Mouse (Mus musculus) kidney, postnatal 14 days (tissue): ENCODE data around the gene Tmcc3.
"Not testable (repeated sequence)": the region's sequence is repeated elsewhere in the genome, so short reads cannot be mapped to it uniquely, and the experiment has no call there.

Experiments used
- DNase-seq: peaks from one replicate; pipeline ENCODE4 v3.0.0; 2022; ENCODE audit warnings: mixed read lengths

The Tmcc3 gene

DNA sequence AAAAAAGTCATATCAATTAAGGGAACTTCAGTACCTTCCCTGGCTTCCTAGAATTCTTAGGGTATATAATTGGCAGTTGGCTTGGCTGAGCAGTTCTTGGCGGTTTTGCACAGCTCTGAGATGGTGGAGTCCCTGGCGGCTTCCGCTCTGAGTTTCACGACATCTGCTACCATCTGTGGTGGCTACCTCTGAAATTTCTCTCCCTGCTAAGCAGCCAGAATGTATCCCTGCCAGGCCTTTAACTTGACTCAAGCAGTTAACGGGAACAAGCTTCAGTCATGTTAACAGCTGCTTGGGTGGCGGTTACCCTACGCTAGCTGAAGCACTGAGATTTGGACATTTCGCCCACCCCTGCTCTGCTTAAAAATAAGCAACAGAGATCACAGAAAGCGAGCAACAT, 284.0 kb downstream of the Tmcc3 start:
- no peak for DNase-seq

DNA sequence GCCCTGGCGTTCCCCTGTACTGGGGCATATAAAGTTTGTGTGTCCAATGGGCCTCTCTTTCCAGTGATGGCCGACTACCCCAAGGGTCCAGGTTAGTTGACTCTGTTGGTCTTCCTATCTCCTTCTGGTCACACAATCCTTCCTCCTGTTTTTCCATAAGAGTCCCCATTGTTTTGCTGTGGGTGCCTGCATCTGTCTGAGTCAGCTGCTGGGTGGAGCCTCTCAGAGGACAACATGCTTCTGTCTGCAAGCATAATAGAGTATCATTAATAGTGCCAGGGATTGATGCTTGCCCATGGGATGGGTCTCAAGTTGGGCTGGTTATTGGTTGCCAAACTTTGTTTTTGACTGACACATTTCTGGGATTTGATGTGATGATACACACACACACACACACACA, 288.1 kb downstream of the Tmcc3 start:
- DNase-seq: not testable (repeated sequence)

DNA sequence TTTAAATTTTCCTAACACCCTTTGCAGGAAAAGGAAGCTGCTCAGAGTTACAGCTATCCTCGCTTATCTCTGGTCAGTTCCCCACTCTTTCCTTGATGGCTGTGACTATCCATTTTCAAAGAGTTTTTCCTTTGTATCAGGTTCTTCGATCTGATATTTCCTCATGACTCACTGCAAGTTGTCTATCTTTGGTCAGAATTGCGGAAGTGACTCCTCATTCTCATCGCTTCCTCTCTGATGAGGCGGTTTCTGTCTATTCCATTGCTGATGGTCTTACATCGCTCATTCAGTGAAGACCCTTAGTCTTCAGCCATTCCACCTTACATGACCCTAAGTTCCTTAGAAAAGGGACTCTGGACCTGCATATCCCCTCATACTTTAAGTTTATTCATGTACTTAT, 289.3 kb downstream of the Tmcc3 start:
- no peak for DNase-seq

DNA sequence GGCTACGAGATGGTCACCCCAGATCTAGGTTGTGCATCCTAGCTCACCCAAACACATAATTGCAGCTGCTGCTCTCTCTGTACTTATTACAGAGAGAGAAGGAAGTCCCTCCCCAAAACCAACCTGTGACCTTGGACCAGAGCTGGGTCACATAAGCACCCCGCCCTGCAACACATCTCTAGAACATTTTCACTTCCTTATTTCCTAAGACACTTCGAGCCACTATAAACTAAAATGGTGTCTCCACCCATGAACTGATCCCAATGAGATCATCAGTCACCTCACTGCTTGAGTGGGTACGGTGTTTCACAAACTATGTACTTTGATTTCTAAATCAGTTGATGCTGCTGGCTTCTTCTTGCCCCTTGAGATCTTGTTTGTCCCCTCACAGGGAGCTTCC, 293.7 kb downstream of the Tmcc3 start:
- no peak for DNase-seq

DNA sequence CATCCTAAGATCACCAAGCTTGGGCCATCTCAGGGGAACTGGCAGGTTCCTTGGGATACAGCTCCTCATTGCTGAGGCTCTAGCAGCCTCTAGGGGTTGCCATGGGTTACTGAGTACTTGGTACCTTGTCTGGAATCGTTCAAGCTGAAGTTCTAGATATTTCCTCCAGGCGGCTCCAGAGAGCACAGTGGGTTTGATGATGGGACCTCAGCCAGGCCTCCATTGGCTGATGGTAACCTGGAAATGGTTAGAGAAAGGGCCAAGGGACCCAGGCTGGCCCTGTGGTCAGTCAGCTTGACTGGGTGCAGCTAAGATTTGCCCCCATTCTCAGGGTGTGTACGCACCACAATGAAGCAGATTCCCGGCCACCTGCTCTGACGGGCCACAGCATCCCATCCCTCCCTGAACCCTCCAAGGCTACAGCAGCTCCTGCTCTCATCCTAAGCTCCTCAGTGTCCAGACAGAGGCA, 297.6 kb downstream of the Tmcc3 start:
- peak; percentile 85 for DNase-seq

DNA sequence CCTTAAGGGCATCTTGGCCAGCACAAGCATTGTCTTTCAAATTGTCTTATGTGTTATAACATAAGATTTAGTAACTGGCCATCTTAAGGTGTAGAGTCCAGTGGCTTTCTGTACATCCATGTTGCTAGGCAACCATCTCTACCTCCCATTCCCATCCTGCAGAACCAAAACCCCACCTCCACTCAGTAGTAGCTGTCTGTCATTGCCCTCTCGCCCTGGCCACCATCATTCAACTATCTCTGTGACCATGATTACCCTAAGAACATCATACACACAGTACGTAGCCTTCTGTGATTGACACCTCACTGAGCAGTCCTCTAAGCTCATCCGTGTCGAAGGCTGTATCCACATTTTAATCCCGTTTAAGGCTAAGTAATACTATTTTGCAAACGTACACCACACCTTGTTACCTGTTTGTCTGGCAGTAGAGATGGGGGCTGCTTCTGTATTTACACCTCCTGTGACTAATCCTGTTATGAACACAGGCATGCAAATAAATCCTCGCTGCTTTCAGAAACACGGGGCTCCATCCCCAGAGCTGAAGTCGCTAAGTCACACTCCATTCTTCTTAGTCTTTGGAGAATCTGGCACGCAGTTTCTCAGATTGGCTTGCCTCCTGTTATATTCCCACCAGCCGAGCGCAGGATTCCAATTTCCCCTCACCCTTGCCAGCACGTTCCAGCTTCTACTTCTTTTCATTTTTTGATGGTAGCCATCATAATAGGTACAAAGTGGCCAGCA, 299.6 kb downstream of the Tmcc3 start:
- DNase-seq: no peak

DNA sequence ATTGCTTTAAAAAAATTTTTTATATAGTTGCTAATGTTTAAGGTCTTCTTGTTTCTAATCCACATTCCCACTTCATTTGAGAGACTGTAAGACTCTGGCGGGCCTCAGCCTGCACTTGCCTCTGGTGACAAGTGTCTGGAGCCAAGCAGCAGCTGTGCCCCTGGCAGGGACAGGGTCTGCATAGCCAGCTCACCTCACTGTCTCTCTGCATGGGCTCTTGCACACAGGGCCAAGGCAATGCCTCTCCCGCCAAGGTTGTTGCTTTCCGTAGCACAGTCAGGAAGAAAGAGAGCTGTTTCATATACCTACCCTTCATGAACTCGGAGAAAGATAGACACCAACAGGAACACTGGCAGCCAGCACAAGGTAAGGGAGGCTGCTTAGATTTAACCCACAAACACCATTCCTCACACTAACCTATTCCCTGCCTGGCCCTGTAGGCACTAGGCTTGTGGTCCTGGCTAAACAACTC, 300.3 kb downstream of the Tmcc3 start:
- no peak for DNase-seq

DNA sequence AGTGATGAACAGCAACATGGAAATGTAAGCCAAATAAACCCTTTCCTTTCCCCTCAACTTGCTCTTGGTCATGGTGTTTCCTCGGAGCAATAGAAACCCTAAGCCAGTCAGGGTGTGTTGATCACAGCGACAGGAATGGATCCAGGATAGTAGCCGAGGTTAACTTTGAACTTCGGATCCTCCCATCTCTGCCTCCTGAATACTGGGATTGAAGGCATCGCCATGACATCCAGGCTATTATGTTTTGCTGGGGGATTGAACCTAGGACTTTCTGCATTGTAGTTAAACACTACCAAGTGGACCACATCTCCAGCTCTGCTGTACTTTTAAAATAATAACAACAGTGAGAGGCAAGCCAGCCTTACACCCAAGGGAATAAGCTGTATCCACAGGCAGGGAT, 307.8 kb downstream of the Tmcc3 start:
- no peak for DNase-seq

DNA sequence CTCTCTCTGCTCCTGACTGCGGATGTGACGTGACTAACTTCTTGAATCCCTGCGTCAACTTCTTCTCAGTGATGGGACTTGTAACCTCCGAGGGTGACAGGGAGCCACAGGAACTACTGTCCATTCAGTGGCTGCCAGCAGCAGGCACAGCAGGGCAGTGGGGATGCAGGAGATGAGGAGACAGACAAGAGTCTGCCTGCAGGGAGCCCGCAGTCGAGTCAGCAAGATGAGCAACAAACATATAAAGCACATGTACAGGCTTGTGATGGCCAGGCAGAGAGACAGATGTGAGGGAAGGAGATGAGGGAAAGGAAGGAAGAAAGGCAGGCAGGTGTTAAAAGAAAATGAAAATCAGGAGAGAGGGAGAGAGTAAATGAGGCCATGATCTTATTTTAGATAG, 308.8 kb downstream of the Tmcc3 start:
- no peak for DNase-seq

DNA sequence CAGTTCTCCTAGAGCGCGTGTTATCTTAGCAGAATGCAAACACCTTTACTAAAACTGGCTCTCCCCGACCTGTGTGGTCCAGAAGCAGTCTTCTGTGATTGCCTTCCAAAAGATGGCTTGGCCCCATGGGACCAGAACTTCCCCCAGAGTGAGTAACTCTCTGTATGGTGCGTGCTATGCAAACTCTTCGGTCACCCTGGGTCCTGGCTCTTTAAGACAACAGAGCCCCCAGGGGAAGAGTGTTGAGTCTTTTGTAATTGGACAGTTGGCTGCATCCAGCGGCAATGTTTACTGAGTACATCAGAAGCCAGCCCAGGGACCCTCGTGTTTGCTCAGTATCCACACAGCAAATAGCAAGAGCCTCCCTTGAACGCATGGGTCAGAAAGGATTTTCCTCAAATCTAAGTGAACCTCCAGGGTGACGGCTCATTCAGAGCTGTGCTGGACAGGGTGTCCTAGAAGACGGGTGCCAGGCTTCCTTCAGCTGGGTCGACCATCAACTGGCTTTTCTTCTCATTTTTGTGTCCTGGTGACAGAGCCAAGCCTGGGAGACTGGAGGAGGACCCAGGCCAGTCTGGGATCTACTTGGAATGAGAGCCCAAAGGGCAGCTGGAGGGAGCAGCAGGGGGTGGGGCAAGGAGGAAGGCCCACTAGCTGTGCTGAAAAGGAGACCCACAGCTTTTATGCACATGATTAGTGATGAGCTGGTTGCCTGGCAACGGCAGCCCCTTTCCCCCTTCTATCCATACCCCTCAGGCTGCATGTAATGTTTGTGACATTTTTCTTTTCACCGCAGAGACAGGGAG, 309.9 kb downstream of the Tmcc3 start:
- DNase-seq: no peak

DNA sequence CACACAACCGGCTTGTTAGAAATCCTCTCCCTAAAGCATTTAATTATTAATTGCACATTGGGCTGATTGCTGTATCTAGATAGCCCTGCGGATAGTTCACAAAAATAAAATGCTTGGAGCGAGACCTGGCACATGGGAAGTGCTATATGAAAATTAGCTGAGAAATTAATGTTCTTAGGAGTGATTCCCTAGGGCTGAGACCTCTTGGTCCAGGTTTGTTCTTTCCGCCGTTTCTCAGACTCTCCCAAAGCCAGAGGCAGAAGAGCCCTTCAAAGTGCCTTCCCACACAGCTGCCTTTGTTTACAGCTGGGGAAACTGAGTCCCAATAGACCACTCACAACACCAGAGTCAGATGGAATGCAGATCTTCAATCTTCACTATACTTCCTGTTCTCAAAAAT, 310.5 kb downstream of the Tmcc3 start:
- no peak for DNase-seq

DNA sequence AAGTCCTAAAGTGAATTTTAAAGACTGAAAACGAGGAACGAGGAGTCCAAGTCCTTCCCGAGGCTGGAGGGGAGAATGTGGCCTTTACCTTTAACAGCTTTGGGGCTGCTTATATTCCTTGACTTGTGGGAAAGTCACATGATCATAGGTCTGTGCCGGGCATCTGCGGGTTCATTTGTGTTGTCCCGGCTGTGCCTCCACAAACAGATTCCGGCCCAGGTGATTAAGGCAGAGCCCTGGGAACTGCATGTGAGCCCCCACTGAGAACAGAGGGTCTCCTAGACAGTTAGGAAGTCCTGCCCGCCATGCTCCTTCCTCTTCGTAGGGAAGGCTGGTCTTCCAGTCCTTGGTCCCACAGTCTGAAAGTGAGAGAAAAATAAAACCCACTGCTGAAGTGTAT, 311.1 kb downstream of the Tmcc3 start:
- no peak for DNase-seq

DNA sequence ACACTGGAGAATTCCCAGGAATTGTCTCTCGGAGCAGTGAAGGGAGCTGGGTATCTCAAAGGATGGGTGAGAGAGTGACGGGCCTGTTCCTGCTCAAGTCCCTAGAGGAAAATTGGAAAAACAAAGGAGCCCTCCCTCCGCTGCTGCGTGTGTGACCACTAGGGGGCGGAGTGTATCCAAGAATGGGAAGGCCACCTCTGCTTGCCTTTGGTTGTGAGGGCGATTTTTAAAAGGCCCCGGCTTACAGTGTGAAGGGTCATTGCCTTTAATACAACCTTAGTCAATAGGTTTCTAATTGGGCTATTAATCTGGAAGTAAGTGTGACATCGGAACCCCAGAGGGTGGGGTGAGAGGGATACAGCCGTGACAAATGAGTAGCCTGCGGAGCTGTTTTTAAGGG, 311.9 kb downstream of the Tmcc3 start:
- peak; percentile 81 for DNase-seq

DNA sequence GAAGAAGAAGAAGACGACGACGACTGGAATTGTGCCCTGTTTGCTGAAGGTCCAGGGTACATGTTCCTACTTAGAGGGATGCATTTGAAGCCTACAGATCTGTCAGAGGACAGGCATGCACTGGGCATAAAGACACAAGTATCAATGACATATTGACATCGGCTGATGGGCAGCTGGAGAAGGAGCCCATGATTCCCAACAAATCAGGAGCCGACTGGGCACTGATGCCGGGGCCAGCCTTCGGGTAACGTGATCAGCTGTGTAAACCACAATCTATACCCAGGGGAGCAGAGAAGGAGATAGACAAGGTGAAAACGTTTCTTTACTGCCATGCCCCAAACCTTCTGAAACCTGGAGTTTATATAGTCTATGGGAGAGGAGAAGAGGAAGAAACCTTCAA, 313.3 kb downstream of the Tmcc3 start:
- no peak for DNase-seq

DNA sequence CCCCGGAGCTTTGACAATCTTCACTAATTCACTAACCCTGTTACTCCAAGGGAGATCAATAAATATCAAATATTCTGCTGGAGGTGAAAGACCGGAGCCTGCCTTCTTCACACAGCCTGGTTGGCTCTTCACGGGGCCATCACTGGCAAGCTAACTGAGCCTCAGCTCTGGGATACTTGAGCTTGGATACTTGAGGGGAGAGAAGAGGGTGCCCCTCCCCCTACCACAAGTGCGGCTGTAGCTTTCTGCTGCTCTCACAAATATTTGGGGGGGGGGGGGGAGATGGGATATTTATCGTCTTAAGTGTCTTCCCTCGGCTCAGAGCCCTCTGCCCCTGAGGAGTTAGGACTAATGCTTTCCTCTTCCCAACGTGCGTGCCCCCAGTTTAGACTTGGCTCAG, 313.9 kb downstream of the Tmcc3 start:
- DNase-seq: no peak

DNA sequence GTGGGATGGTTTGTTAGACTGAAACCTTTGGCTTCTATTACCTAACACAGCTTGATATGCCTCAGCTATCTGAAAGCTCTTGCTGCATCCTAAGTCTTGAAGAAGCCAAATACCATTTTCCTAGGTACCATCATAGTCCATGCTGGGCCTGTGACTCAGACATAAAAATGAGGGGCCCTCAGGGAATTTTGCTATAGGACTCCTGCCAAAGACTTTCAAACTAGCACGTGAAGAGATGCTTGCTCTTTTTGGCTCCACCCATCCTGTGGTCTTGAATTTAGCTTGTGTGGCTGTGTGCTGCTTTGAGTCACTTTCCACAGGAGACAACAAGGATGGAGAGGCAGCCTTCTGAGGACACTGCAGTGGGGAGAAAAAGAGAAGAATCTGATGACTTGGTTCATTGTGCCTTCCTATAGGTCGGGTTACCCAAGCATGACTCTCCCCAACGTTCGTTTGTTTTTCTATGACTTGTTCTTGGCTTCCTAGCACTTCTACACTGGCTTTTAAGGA, 319.1 kb downstream of the Tmcc3 start:
- no peak for DNase-seq

DNA sequence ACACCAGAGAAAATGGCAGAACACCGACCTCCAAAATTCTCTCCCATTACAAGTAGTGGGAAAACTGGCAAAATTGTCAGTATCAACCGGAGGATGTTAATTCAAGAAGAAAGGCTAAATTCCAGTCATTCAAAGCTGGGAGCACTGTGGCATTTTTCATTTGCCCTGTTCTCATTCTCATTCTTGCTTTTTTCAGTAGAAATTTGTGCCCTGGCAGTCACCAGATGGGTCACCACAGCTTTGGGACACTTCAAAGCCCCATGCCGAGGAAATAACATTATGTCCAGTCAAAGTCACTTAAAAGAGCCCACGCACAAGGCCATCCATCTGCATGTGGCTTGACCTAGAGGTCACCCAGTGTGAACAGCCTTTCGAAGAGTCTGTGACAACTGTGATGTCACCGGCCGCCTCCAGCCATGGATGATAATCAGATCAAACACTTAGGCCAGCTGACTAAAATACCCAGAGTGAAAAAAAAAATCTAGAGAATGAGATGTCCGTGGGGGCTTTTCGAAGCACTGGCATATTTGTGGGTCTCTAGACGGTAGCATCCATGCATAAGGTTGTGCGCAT, 319.9 kb downstream of the Tmcc3 start:
- DNase-seq: no peak

DNA sequence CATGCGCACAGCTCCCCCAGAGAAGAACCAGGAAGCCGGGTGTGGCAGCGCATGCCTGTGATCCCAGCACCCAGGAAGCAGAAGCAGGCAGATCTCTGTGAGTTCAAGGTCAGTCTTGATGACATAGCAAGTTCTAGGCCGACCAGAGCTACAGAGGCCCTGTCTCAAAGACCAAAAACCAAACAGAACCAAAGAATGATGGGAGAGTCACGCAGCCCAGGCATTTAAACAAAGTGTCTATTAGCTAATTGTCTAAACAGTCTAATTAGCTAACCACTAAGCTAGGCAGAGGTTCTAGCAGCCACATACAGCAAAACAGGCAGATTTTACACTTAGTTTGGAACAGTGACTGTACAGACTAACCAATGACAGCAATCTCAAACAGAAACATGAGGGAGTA, 320.5 kb downstream of the Tmcc3 start:
- DNase-seq: no peak

DNA sequence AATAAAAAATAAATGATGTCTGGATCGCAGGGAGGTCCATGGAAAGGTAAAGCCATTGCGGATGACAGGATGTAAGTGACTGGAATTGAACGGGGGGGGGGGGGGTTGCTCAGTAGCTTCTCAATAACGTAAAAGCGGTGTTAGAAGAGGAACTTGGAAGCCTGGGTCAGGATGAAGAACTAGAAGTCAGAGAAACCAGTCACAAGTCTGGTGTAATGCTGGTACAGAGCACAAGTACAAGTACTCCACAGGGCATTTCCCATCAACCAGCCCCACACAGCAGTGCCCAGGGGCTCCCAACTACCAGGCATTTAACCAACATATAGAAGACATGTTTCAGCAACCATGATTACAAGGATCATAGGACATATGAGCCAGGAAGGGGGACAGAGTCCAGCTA, 326.9 kb downstream of the Tmcc3 start:
- DNase-seq: no peak

DNA sequence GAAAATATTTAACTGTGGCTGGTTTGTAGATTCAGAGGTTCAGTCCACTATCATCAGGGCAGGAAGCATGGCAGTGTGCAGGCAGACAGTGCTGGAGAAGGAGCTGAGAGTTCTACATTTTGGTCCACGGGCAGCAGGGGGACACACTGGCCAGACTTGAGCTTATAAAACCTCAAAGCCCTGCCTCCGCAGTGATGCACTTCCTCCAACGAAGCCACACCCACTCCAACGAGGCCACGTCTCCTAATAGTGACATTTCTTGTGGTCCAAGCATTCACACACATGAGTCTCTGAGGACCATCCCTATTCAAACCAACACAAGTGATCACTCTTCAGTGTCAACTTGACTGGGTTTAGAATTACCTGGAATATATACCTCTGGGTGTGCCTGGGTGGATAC, 327.5 kb downstream of the Tmcc3 start:
- DNase-seq: no peak

DNA sequence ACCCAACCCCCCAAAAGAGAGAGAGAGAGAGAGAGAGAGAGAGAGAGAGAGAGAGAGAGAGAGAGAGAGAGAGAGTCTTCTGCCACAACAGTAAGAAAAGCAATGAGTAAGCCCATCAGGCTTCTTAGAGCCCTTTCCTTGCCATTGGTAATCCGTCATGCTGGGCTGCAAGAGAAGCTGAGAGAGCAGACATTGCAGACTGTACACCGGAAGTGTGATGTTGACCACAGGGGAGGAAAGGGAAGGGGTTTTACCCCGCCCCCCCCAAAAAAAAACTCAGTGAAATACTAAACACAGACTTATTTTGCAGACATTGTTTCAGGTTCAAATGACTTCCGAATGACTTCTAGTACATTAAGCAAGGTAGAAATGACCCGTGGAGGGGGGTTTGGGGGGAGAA, 328.3 kb downstream of the Tmcc3 start:
- no peak for DNase-seq
